Mouse (Mus musculus): ENCODE data around the gene Ifi202b.
"Not testable (repeated sequence)": the region's sequence is repeated elsewhere in the genome, so short reads cannot be mapped to it uniquely, and the experiment has no call there.

Gene Ifi202b

DNA sequence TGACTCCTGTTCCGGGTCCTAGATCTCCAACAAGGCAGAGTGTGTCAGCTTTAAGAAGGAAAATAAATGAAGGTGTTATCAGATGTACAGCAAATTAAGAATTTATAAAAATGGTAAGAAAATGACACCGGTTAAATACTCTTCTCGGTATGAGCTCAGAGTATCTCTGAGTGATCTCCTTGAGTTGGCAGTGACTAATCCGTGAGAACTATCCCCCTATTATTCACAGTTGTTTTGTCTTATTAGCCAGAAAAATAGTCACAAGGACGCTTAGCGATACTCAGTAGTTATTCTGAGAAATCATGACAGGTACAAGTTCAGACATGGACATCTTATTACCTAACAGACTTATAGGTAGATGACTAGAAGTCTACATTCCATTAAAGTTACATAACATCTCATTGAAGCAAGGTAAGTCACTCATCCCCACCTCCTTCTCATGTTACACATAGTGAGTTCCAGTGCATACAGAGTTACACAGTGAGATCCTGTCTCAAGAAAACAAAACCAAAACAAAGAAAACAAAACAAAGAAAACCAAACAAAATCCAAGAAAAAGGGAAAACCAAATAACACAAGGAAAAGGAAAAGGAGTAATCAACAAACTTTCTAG is at the start of gene Ifi202b:
Ifi202b (minus strand) TSS at position 51 of the 612 bp plus-strand sequence.
- not testable (repeated sequence) for DNase-seq

GRCm38 (mm10) chr1:174031698-174032097 is 49.2 kb upstream of the Ifi202b start, which contains the start of gene Ifi205:
Gene Ifi205 (minus strand): TSS chr1:174031810.
- no peak for DNase-seq

- not testable (repeated sequence) for DNase-seq
These were observed 24.5 kb upstream of the Ifi202b start for GRCm38 (mm10) chr1:174007050-174007449.

DNA sequence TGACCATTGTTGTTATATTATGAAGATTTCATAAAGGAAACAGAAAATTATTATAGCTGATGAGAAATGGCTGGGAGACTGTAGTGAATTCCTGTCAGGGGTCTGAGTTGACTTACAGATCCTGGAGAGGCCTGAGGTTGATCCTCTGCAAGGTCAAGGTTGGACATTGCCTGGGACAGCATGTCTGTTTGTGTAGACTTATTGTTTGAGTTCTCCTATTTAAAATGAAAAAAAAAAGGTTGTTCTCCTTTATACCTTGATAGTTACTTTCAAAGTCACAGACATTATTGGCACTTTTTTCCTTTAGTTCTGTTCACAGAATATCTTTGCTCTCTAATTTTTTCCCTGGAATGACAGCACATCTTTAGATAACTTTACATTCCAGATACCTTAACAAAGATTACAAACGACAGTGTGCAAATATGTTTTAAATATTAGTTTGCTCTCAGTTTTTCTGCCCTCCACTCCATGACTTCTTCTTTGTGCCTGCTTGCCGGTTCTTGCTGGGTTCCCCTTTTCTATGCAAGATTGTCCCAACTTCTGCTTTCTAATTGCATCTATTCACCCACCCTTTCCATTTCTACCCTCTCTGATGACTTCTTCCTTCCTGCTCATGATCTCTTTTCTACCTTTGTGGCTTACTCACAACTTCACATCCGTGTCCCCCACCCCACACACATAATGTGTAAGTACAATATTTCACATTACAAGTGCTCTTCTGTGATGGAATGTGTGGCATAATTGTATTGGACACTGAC is 22.0 kb upstream of the Ifi202b start:
- DNase-seq: not testable (repeated sequence)

DNA sequence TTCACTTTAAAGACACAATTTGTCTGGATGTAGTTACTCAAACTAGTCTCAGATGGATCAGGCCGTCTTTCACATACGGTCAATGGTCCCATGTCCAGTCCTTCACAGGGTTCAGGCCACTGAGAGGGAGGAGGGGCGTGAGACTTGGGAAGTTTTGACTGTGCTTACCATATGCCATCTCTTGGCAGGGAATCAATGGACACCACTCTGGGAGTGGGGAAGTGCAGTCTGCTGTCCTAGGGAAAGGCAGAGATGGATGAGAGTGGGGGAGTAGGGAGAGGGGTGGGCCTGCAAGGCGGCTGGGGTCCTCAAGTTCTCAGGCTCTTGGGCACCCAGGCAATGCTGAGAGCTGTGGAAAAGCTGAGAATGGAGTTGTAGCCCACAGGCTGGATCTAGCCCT is 12.5 kb upstream of the Ifi202b start:
- DNase-seq: no peak

GRCm38 (mm10) chr1:173981038-173981437 is 1.5 kb downstream of the Ifi202b start:
- not testable (repeated sequence) for DNase-seq

DNA sequence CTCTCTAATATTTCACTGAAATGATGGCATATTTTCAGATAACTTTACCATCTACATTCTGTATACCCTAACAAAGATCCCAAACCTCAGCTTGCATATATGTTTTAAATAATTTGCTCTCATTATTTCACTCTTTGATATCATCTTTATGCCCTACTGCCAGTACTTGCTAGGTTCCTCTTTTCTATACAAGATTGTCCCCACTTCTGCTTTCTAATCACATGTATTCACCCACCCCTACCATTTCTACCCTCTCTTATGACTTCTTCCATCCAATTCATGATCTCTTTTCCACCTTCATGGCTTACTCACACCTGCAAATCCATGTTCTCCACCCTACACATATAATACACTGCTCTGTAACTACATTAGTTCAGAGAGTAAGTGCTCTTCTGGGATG is 4.9 kb downstream of the Ifi202b start:
- no peak for DNase-seq

- no peak for DNase-seq
These were observed 9.4 kb downstream of the Ifi202b start for GRCm38 (mm10) chr1:173973111-173973510.

DNA sequence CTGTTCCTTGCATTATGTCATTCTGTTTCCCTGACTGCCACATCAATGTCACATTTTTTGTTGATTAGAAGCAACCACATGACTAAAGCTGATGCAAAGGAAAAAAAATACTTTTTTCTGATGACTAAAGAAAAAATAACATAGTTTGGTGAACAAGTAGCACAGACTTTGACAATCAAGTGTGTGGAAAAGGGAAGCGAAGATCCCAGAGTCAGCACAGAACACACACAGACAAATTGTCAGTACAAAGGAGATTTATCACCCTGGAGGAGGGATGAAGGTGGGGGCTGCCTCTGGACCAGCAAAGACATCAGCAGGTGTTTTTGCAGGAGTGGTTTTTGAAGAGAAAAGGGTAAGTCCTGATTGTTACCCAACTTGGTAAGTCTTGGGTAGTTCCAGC is 21.1 kb downstream of the Ifi202b start:
- DNase-seq: not testable (repeated sequence)

- DNase-seq: not testable (repeated sequence)
These were observed 22.5 kb downstream of the Ifi202b start for GRCm38 (mm10) chr1:173959998-173960397.

DNA sequence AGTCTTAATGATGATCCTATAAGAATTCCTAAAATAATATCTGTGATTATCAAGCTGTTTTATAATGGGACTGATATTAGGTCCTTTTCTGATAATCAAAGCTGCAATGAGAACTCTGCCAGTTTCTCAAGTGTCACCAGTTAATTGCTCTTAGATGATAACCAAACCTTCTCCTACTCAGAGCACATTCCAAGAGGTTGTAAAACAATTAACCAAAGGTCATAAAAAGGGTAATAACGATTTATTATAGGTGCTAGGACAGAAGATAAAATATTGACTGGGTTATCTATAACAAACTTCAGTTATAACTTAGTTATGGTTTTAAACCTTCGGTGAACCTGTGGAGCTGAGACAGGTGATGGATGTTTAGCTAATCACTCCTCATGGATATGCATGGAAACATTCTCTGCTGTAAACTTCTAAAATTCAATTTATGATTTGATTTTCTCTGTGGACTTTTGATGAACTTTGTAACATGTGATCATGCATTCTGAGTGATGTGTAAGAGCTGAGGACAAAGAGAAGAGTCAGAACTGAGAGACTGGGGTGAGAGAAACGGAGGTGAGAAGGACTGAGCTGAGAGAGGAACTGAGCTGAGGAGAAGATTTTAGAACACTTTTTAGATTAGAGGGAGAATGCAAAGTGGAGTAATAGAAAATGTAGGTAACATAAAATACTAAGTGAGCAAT is 26.6 kb downstream of the Ifi202b start:
- DNase-seq: not testable (repeated sequence)

GRCm38 (mm10) chr1:173955071-173955796 is 27.3 kb downstream of the Ifi202b start:
- DNase-seq: no peak

DNA sequence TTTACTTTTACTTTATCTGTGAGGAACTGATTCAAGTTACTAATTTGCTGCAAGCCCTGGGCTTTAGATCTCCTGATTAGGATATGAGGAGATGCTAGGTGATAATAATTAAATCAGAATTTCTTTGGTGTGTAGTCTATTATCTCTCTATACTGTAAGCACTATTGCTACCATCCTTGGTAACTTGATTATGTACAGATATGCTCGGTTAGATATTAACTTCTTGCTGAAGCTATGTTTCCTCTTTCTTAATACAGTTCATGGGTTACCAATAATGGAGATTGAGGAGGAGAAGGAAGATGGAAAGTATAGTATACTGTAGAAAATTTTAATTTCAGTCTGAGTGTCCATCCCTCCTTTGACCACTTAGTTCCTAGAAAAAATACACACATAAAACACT is 29.0 kb downstream of the Ifi202b start:
- no peak for DNase-seq

DNA sequence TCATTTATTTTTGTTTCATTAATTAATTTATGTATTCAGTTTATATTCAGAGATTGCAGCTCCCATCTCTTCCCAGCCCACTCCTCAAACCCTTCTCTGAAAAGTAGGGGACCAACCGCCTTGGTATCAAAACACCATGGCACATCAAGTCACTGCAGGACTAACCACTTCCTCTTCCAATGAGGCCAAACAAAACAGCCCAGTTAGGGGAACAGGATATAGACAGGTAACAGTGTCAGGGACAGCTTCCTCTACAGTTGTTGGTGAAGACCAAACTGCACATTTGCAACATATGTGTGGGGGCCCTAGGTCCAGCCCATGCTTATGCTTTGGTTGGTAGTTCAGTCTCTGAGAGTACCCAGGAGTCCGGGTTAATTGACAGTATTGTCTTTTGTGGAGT is 33.5 kb downstream of the Ifi202b start:
- DNase-seq: not testable (repeated sequence)

GRCm38 (mm10) chr1:173942780-173943066 is 39.8 kb downstream of the Ifi202b start:
- not testable (repeated sequence) for DNase-seq

DNA sequence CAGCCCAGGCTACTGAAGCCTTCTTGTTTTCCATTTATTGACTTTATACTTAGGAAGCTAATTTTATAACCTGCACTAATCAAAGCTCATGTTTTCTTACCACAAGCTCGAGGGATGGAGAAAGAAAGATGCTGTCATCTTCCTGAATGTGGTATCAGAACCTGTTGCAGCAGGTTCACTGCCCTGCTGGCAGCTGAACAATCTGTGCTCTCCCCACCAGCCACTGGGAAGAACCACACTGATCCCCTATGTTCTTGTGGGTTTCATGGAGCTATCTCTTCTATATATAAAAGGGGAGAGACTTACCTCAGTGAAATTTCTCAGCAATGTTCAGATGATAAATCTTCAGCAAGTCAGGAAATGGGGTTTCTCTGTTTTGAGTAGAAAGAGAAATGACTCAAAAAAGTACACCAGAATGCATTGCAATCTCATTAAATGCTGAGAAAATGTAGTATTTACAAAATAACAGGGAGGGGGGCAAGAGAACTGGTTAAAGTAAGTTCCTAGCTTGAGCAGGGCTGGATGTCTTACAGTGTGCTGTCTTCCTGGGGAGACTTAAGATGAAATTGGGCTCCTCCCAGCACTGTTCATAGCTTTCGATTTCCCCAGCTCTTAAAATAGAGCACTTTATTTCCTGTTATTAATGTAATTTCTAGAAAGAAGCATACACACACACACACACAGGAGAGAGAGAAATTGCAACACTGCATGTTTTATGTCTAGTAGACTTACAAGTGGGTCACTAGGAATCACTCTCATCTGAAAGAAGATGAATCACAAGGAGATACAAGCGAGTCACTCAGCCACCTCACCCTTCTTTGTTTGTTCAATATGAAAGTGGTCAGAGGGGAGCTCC is 40.4 kb downstream of the Ifi202b start, which contains the start of the genes Mndal and Ifi203:
Mndal (minus strand) TSS at position 568 of the 856 bp plus-strand sequence.
Ifi203 (minus strand) TSS at position 749 of the 856 bp plus-strand sequence.
- not testable (repeated sequence) for DNase-seq

- DNase-seq: not testable (repeated sequence)
These were observed 41.0 kb downstream of the Ifi202b start for GRCm38 (mm10) chr1:173941522-173941921.

DNA sequence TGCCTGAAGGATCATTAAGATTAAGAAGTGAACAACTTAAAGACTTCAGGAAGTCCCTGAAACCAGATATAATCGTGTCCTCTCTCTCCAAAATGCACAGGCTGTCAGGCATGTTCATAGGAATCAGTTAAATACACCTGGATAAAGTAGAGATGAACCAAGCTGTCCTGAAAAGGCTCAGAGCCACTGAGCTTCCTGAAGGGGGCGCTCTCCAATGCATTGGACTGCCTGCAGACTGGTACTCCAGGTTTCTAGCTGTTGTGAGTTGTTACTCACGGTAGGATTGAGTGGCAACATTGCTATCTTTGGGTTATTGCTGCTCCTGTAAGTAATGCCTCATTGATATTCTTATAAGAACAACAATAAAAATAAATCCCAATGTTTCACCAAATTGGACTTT is 63.3 kb downstream of the Ifi202b start:
- not testable (repeated sequence) for DNase-seq

GRCm38 (mm10) chr1:173914559-173914958 is 68.0 kb downstream of the Ifi202b start:
- DNase-seq: no peak

- DNase-seq: not testable (repeated sequence)
These were observed 69.2 kb downstream of the Ifi202b start for GRCm38 (mm10) chr1:173913256-173913791.
